Mouse (Mus musculus) ZHBTc4 (cell line): ENCODE measurements around the gene Gm20388.

ENCODE experiments used
- DNase-seq: peaks from one replicate; pipeline ENCODE4 v3.0.0-alpha.2; 2011; ENCODE audit warnings: low read depth, low spot score

The Gm20388 gene

DNA sequence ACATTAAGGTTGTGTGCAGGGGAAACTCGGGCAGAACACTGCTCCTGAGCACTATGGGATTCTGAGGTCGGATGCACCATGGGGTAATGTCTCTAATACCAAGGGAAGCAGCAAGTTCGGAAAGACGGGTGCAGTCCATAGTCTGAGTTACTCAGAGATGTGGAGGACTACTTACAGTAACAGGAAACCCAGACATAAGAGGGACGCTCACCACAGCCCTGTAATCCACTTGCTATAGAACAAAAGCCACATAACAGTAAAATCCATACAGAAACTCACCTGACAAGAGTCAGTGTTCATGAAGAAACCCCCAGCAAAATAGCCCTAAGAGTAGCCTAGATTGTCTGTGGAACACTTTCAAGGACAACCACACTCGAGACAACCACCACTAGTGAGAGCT lies 3013.4 kb downstream of the Gm20388 start:
- no peak for DNase-seq

DNA sequence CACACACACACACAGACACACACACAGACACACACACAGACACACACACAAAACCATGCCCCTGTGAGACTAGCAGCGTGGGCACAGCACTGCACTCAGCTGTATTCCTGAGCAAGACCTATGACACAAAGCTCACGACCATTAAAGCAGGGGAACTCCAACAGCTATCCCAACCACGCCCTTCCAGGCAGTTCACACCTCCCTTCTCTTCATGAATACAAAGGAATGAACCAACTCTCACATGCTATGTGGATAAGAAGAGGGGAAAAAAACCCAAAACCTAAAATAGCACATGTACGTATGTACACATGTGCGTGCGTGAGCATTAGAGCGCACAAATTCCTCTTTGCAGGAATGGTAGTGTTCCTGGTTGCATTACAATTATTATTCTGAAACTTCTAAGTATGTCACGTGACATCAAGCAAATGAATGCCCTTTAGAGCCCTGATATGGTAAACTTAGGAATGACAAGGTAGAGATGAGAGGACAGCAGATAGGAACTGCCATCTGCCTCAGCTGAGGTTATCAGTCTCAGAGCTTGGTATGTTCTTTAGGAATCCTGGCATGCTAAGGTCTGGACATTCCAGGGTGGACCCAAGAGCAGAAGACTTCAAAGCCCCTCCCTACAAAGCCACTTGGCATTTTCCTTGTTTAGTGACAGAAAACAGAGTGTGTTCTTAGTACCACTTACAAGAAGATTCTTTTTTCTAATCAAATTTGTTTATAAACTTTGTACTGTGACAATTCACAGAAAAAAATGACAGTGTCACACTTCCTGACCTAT lies 3015.5 kb downstream of the Gm20388 start:
- DNase-seq: peak; percentile 70

DNA sequence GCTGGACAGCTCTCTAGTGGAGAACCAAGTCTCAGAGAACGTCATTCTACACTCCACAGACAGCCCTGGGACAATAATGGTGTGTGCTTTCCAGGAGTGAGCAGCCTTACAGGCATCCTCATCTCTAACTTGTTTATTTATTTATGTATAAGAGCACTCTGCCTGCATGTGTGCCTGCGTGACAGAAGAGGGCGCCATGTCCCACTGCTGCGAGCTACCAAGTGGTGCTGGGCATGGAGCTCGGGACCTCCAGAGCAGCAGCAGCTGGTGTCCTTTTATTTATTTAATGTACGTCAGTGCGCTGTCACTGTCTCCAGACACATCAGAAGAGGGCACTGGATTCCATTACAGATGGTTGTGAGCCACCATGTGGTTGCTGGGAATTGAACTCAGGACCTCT lies 3016.1 kb downstream of the Gm20388 start:
- peak; percentile 70 for DNase-seq

DNA sequence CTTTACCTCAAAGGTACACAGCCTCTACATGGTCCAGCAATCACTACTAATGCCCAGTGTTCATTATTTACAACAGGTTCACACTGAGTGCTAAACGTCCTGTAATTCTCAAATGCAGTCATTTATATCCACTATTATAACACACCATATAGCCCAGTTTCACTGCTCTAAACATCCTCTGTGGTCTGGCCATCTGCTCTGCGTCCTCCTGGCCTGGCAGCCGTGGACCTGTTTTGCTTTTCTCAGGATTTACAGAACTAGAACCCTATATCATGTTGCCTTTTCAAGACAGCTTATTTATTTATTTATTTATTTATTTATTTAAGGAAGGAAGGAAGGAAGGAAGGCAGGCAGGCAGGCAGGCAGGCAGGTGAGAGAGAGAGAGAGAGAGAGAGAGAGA lies 3017.2 kb downstream of the Gm20388 start:
- DNase-seq: no peak

DNA sequence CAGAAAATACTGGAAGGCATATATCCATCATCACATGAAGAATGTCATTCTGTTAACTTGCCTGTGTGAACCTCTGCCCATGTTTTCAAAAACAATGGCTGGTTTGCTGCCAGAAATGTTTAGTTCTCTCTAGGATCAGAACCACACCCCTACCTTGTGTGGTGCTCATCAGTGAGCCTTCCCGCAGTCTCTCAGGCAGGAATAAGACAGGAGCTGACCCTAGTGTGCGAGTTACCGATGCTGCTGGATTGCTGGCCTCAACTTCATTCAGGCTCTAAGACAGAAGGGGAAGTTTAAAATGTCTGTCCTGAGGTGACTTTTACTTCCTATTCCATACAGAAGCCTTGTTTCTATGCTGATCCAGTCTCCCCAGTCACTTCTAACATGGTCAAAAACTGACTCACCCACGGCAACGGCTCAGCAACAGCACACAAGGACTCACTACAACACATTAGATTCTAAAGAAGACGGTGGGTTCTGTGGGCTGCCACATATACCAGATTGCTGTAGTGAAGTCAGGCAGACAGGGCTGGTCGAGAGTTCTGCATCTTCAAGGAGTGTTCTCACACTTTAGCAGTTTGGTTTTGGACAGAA lies 3018.1 kb downstream of the Gm20388 start:
- DNase-seq: no peak

DNA sequence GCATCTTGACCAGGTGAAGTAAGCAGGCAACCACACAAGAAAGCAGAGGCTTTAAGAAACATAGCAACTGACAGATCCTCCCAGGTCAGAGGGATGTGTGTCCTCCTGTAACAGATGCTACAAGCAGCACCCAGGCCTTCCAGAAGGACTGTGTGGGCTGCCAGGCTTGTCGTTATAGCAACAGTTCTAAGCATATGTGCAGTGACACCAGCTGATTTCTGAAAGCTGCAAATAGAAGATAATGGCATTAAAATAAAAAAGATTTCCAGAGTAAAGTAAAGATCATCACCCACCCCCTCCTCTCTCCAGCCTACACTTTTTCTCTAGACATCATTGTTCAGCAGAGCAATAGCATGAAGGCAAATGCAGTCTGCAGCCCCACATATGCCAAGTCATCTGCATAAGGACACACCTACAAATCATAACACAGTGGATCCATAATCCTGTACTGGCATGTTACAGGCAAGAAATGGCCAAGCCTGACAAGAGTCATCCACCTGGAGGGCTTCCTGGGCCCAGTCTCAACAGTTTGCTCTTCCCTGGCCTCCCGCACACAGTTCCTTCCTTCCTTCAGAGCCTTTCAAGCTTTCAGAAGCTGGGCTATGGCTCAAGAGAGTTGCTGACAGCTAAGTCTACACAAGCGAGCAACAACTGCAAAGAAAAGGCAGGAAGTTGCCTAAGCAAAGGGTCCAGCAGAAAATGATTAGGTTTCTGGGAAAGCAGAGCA lies 3021.4 kb downstream of the Gm20388 start:
- DNase-seq: no peak

DNA sequence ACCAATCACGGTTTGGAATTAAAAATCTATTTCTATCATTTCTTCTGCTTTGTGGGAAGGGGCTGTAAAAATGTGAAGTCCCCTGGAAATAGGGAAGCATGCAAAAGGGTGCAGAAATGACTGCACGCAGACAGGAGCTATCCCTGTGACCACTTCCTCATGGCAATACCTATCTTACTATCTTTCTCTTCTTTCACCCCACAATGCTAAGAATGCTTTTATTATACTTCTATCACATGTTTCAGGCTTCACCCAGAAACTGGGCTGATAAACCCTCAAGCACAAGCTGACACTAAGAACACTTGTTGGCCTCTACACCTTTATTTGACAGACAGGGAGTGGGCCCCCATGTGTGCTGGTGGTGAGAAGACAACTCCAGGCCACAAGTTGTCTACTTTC lies 3021.9 kb downstream of the Gm20388 start:
- no peak for DNase-seq

DNA sequence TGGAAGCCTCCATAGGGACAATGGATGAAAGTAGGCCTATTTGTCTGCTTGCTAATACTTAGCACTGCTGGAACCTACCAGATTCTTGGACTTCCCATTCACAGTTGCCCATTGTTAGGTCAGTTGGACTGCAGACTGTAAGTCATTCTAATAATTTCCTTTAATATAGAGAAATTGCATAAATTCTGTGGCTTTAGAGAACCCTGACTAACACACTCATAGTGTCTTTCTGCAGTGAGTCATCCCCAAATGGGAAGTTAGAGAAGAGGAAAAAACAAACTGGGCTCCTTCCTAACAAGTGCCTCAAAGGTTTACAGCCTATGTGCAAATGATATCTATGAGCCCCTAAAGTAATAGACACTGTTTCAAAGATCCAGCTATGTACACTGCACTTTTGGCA lies 3023.3 kb downstream of the Gm20388 start:
- no peak for DNase-seq

DNA sequence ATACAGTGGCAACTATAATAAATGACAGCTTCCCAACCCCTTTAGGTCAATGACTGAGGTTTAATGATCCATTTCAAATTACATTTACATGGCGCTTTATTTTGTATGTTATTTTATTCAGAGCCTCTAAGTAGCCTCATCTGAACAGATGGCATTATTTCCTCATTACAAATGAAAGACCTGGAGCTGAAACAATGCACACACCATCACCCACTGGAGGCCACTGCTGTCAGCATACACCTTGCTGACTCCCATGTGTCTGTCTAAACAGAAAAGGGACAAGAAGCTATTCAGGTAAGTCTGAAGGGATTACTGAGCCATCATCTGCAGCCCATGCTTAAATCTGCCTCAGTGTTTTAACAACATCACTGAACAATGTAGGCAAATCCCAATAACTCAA lies 3024.5 kb downstream of the Gm20388 start:
- DNase-seq: no peak

DNA sequence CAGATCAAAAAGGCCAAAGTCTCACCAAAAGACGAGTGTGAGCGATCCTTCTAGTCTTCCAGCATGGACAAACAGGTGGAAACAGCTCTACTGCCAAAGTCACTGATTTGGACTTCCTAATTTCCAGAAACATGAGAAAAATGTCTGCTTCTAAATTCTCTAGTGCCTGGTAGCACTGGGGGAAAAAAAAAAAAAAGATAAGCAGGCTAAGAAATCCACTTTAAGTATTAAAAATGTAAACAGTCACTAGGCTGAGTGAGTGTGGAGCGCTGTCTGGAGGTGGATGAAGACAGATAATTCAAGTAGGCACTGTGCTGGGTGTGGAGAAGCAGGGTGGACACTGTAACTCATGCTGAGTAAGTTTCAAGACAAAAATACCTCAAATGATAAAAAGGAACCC lies 3025.3 kb downstream of the Gm20388 start:
- no peak for DNase-seq

DNA sequence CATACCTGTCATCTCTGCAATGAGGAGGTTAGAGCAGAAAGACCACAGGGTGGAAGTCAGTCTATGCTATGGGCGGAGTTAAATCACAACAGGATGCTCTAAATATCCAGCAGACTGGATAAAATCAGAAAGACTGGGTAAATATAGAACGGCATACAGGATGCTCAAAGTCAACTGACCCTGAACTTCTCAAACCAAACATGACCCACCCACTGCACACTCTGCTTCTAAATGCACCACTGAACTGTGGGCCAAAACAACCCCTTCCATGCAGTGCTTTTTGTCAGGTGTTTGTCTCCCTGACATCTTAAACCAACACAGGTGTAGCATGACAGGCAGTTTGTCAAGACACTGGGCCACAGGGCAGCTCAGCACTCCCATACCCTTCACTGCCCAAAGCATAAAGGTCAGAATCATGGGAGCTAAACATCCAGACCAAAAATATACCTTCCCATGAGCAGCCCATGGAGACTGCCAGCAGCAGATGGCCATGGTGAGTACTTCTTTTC lies 3027.0 kb downstream of the Gm20388 start:
- no peak for DNase-seq

DNA sequence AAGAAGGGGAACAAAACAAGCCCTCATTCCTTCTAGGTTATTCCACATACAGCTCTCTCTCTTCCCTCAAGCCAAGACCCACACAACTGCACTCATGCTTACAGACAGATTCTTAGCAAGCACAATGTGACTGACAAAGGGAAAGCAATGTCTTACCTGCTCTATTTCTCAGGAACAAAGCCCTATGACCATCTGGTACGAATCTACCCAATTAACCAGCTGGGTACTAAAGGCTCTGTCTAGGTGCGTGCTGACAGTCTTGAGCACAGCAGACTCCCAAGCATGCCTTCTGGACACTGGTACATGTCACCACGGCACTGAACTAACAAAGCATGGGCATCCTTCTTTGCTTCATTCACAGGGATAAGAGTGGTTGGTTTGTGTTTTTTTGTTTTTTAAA lies 3027.5 kb downstream of the Gm20388 start:
- no peak for DNase-seq

DNA sequence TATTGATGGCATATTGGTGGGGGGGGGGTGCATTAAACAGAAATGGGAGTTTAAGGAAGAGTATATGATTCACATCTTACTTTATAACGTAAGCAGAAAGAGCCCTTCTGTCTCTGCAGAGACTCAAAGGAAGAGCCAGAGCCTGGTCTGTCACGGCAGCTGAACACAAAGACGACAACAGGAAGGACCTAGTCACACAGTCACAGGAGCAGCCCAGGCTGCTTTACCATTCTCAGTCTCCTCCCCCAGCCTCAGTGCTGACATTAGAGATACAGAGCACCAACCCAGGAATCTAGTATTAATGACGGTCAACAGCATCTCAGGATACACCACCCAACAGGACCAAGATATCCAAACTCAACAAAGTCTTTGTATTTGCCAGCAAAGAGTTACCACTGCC lies 3027.9 kb downstream of the Gm20388 start:
- no peak for DNase-seq

DNA sequence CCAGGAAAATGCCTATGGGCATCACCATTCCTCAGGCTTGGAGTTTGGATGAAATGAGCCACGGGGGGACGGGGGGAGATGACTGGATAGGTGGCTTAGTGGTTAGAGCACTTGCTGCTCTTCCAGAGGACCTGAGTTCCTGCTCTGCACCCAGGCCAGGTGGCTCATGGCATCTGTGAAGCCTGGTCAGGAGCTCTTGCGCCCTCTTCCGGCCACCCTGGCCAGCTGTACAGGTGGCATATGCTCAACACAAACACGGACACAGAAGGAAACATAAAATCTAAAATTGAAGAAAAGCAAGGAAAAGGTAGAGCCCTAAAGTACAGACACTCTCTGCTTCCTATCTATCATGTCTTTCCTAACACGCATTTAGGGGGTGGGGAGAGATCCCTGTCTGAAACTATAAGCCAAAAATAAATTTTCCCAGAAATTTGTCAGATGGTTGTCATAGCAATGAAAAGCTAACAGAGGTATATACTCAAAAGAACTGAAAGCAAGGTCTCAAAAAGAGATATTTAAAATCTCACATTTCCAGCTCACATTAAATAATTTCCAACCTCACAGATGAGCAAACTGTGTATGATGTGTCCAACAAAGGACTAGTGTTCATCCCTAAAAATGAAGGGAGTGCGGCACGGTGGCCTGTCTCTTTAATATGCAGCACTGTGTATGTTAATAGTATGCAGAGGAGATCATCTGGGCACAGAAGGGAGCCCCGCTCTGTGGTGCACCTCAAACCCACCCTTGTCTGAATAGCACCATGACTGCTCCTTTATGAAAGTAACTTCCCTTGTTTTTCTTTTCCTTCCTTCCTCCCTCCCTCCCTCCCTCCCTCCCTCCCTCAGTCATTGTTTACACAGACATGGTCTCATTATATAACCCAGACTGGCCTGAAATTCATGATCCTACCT lies 3032.4 kb downstream of the Gm20388 start:
- DNase-seq: peak; percentile 70

DNA sequence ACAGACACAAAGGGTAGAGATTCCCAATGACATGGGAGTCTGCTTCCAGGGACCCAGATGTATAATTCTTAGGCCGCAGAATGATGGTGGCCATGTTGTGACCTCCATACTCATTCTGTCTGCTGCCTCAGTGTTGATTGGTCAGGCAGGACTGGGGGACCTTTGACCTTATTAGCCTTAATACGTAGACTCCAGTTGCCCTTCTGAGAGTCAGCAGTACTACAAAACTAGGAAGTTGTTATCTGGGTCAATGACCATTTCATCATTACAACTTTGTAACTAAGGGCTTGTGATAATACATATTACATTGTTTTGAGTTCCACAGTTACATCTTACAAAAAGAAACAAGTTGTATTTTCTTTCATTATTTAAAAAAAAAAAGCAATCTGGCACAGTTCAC lies 3035.1 kb downstream of the Gm20388 start:
- no peak for DNase-seq

DNA sequence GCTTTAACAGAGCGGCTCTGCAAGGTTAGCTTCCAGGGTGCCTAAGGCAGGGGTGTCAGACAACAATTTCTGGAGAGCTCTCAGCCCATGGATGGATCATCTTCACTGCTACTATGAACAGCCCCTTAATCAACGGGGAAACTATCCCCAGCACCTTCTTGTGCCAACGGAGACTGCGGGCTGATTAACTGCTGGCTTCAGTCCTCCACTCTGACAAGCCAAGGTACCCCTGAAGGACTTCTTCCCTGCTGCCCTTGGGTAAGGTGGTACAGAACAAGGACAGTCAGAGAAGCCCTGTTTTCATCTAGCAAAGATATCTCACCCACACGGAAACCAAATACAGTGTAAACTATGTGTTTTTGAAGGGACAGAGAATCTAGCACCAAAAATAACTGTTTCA lies 3039.1 kb downstream of the Gm20388 start:
- no peak for DNase-seq

DNA sequence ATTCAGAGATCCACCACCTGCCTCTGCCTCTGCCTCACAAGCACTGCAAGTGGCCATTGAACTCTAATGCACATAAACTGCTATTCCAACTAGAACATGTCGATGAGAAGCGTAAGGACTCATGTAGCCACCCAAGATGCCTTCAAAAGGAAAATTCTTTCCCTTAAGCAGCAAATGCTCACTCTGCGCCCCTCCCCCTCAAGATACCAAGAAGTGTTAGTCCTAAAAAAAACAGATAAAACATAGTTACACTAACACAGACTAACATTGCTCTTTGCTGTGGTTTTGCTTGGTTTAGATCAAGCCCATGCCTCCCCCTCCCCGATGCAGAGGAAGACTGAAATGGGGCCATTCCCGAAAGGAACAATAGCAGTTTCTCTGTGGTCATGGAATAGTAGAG lies 3040.8 kb downstream of the Gm20388 start:
- DNase-seq: no peak

DNA sequence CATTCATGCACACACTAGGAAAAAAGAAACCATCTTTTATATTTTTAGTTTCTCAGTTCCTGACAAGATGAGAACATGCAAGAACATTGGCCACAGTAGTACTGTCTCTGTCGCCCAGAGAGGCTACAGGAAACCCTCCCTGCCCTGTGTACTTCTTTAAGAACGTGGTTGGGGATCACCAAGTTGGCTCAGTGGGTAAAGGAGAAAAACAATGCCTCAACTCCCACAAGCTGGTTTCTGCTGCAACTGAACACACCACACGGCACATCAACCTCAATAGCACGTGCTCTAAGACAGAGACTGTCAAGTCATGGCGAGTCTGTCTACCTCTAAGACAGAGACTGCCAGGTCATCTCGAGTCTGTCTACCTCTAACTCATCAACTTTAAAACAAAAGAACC lies 3042.4 kb downstream of the Gm20388 start:
- DNase-seq: no peak

DNA sequence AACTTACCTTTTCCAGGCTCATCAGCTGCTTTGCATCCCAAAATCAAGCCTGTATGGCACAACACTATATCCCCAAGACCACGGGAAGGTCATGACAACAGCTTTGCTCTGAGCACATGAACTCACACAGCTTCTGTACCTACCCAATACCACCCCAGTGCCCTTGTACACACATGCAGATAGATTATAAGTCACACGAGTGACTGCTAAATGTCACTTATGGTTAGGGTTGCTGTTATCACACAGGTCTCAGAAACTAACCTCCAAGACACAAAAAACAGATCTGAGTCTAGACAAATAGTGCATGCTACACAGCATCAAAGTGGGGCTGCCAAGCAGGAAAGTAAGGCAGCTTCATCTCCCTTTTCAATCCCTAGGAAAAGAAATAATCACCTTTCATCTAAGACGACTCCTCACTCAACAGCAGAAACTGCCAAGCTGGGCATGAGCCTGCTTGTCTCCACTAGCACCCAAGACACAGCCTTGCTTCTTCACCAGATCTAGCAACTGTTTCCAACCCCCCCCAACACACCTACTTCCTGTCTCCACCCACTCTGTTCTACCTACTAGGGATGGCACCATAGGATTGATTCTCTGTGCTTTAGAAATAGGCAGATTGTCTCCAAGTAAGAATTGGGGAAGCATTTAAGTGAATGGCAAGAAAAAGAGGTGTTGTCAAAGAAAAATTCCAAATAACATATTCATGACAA lies 3043.6 kb downstream of the Gm20388 start:
- no peak for DNase-seq

DNA sequence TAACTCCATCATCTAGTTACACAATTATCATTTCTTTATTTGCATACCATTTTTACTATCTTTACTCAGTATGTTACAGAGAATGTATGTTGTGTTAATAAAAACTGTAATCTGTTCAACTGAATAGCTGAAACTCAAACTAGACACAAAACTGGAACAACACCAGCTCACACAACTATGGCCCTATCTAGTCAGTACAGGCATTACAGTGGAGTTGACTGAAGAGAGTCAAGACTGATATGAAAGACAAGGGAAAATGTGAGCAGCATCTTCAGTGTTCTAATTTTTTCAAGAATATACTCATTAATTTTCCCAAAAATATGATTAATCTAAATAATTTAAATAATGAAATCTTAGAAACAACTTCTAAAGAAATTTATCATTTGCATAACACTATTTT lies 3044.6 kb downstream of the Gm20388 start:
- no peak for DNase-seq

DNA sequence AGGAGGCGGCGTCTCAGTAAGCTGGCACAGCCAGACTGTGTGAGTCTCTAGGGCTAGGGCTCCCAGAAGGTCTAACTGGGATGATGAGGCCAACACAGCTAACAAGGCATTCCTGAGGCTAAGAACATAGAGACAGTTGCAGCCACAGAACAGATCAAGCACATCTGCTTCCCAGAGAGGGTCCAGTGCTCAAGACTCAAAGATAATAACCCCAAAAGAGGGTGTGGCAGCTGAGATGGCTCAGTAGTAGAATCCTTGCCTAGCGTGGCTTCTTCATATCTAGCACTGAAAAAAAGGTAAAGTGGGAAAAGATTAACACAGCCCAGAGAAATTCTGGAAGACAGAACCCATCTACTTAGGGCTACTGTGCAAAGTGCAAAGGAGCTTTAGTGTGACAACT lies 3045.4 kb downstream of the Gm20388 start:
- DNase-seq: no peak
